Comparison of ENCODE assay signal across 9 mouse cellular contexts in genomic region chr19:23686962-23687295, GRCm38 (mm10). TPM values are rescaled to one million over a fixed set of nuclear protein-coding genes. Genes with fewer than 3 reads are reported as not detected.
A peak's percentile ranks its signal among the peaks of the same experiment; 100 is the strongest.
DNase-seq lines count a peak whose midpoint lies in the region; ATAC-seq and TF ChIP-seq lines count a peak whose summit lies in the region.
"Had no signal": no experiment of that assay in that cellular context is flagged by ENCODE, and none has a peak within 500 bp of the region (broad histone marks: within the 10 kb centered on the region; RNA-seq: fewer than 3 reads in every experiment).

No protein-coding gene starts in this region.

- H3K27ac ChIP-seq in kidney, embryonic 14.5 days (ENCODE audit: low read depth, low read length): peak overlapping the region; percentile 89
- H3K27ac ChIP-seq in bone marrow, adult 2 months (ENCODE audit: control insufficient read depth, insufficient read depth, low read depth, low read length, poor library complexity): peak overlapping the region; percentile 83
- H3K27ac ChIP-seq in hindbrain, embryonic 14.5 days: peak overlapping the region; percentile 92
- H3K27ac ChIP-seq in midbrain, embryonic 14.5 days (replicated peaks; ENCODE audit: low read depth, low read length): peak overlapping the region; percentile 94

- no peak for TF ChIP-seq POLR2A in bone marrow, adult 2 months (IDR thresholded peaks at IDR 0.05; ENCODE audit: borderline replicate concordance, control insufficient read depth, low read depth, low read length)

- H3K4me2 ChIP-seq in kidney, embryonic 14.5 days (replicated peaks; ENCODE audit: low read depth, low read length): peak overlapping the region; percentile 38
- H3K4me2 ChIP-seq in hindbrain, embryonic 14.5 days (replicated peaks): peak overlapping the region; percentile 54
- H3K4me2 ChIP-seq in midbrain, embryonic 14.5 days (ENCODE audit: low read length): peak overlapping the region; percentile 62

- no peak for TF ChIP-seq CTCF in bone marrow, adult 2 months (IDR thresholded peaks at IDR 0.05; ENCODE audit: control insufficient read depth, insufficient read depth, low read length)

- peak overlapping the region; percentile 88 for H3K9ac ChIP-seq in kidney, embryonic 14.5 days (ENCODE audit: low read depth, low read length)
- peak overlapping the region; percentile 75 for H3K9ac ChIP-seq in hindbrain, embryonic 14.5 days
- H3K9ac ChIP-seq in midbrain, embryonic 14.5 days (replicated peaks; ENCODE audit: low read length): peak overlapping the region; percentile 84

- H3K4me3 ChIP-seq in kidney, embryonic 14.5 days (ENCODE audit: low read length): peak overlapping the region; percentile 55
- peak overlapping the region; percentile 89 for H3K4me3 ChIP-seq in bone marrow, adult 2 months (replicated peaks; ENCODE audit: control insufficient read depth, low read depth, low read length)
- H3K4me3 ChIP-seq in hindbrain, embryonic 14.5 days (replicated peaks; ENCODE audit: low read length): peak overlapping the region; percentile 71
- H3K4me3 ChIP-seq in midbrain, embryonic 14.5 days (replicated peaks; ENCODE audit: low read depth, low read length): peak overlapping the region; percentile 81

- H3K9me3 ChIP-seq in kidney, embryonic 14.5 days (ENCODE audit: control insufficient read depth, low read length): no peaks in the 10 kb centered on the region
- no peaks in the 10 kb centered on the region for H3K9me3 ChIP-seq in hindbrain, embryonic 14.5 days (ENCODE audit: control insufficient read depth, low read length)
- no peaks in the 10 kb centered on the region for H3K9me3 ChIP-seq in midbrain, embryonic 14.5 days (ENCODE audit: control insufficient read depth, low read length)

- no peak for DNase-seq in kidney, adult 8-10 months
- DNase-seq in hindbrain, embryonic 14.5 days (ENCODE audit: low spot score): no peak
- no peak for DNase-seq in midbrain, embryonic 14.5 days
- no peak for DNase-seq in left cerebral cortex, postnatal 14 days (ENCODE audit: low spot score in 2 of 2)
- DNase-seq in layer of hippocampus, postnatal 25 days (ENCODE audit: extremely low spot score in 1 of 2, low spot score in 1 of 2): no peak
- DNase-seq in embryo, embryonic 10.5 days (ENCODE audit: low spot score): no peak

- H3K27me3 ChIP-seq in kidney, embryonic 14.5 days (ENCODE audit: control insufficient read depth, insufficient read depth, low read length): no peaks in the 10 kb centered on the region
- no peaks in the 10 kb centered on the region for H3K27me3 ChIP-seq in hindbrain, embryonic 14.5 days (ENCODE audit: control insufficient read depth, insufficient read depth, low read length)
- H3K27me3 ChIP-seq in midbrain, embryonic 14.5 days (ENCODE audit: control insufficient read depth, insufficient read depth, low read length): no peaks in the 10 kb centered on the region

- ATAC-seq in kidney, embryonic 14.5 days (ENCODE audit: low FRiP score, low TSS enrichment): peak; percentile 96; the same call in 1 of the 2 replicates
- no peak for ATAC-seq in hindbrain, embryonic 14.5 days (ENCODE audit: low FRiP score)
- no peak for ATAC-seq in midbrain, embryonic 14.5 days (ENCODE audit: low FRiP score, low TSS enrichment)

- intact Hi-C loops in left cerebral cortex, postnatal 14 days (cut with DNase I): loop anchor here (1.0 kb wide), 1 partner anchor 71 kb away; the partner anchor contains the start of gene Apba1

- 2% methylated on average over 14 of the region's 14 CpGs for WGBS in kidney, embryonic 14.5 days
- WGBS in bone marrow, adult 2 months: 2% methylated on average over 14 of the region's 14 CpGs
- under 1% methylated on average over 14 of the region's 14 CpGs for WGBS in hindbrain, embryonic 14.5 days
- WGBS in midbrain, embryonic 14.5 days: under 1% methylated on average over 14 of the region's 14 CpGs

- H3K36me3 ChIP-seq in kidney, embryonic 14.5 days (ENCODE audit: control insufficient read depth, insufficient read depth, low read length): no peaks in the 10 kb centered on the region
- no peaks in the 10 kb centered on the region for H3K36me3 ChIP-seq in hindbrain, embryonic 14.5 days (replicated peaks; ENCODE audit: control insufficient read depth, insufficient read depth)
- H3K36me3 ChIP-seq in midbrain, embryonic 14.5 days (ENCODE audit: control insufficient read depth, insufficient read depth, low read length): no peaks in the 10 kb centered on the region

- H3K4me1 ChIP-seq in kidney, embryonic 14.5 days (ENCODE audit: control insufficient read depth, insufficient read depth, low read length): peaks cover 7% of the 10 kb centered on the region; the same call in 1 of the 2 replicates
- no peaks in the 10 kb centered on the region for H3K4me1 ChIP-seq in bone marrow, adult 2 months (ENCODE audit: control insufficient read depth, insufficient read depth, low read length)
- H3K4me1 ChIP-seq in hindbrain, embryonic 14.5 days (replicated peaks; ENCODE audit: control insufficient read depth, insufficient read depth, low read length): peaks cover 19% of the 10 kb centered on the region; the same call in 1 of the 2 replicates
- 0 out of 2 replicates have a peak, but pooled peaks cover 11% of the 10 kb centered on the region for H3K4me1 ChIP-seq in midbrain, embryonic 14.5 days (ENCODE audit: control insufficient read depth, insufficient read depth, low read length)

RNA-seq across cellular contexts. Expression of gene Ptar1, which starts 0.3 kb away (rescaled TPM):
- polyA plus RNA-seq in kidney, embryonic 14.5 days (2014; fragmentation: Nextera tagmentation; extraction: Ambion mirVana): 14.8 and 24.3 TPM in 2 replicates
- polyA plus RNA-seq in bone marrow, adult 2 months (2011; ENCODE audit: insufficient read depth, insufficient read length, low replicate concordance, missing spikeins): 4.0 and 7.4 TPM in 2 replicates
- 7.7 and 8.6 TPM in 2 replicates for polyA plus RNA-seq in hindbrain, embryonic 14.5 days (2014; fragmentation: Nextera tagmentation; extraction: Ambion mirVana)
- polyA plus RNA-seq in midbrain, embryonic 14.5 days (2014; fragmentation: Nextera tagmentation; extraction: Ambion mirVana): 10.5 and 15.3 TPM in 2 replicates
- total RNA-seq in left cerebral cortex, postnatal 14 days (2021): 10 to 100 TPM; 41.3 to 44.4 TPM
- total RNA-seq in layer of hippocampus, postnatal 25 days (2021): 10 to 100 TPM; 38.5 to 47.8 TPM

RNA-seq across cellular contexts. Expression of gene 1700028P14Rik, which starts 34.3 kb away (rescaled TPM):
- 0.23 TPM in 1 of 2 replicates, not detected in the other for polyA plus RNA-seq in kidney, embryonic 14.5 days (2014; fragmentation: Nextera tagmentation; extraction: Ambion mirVana)
- polyA plus RNA-seq in bone marrow, adult 2 months (2011; ENCODE audit: insufficient read depth, insufficient read length, low replicate concordance, missing spikeins): not detected in 2 replicates
- polyA plus RNA-seq in hindbrain, embryonic 14.5 days (2014; fragmentation: Nextera tagmentation; extraction: Ambion mirVana): 2.7 and 3.1 TPM in 2 replicates
- polyA plus RNA-seq in midbrain, embryonic 14.5 days (2014; fragmentation: Nextera tagmentation; extraction: Ambion mirVana): 0.67 and 1.9 TPM in 2 replicates
- total RNA-seq in left cerebral cortex, postnatal 14 days (2021): 1 to 10 TPM; 1.5 to 3.2 TPM
- 1 to 10 TPM; 1.7 to 2.9 TPM for total RNA-seq in layer of hippocampus, postnatal 25 days (2021)
- total RNA-seq: gastrocnemius, postnatal 4 days had no signal
